Mouse (Mus musculus) adrenal gland, postnatal 10 days (tissue): ENCODE measurements around the gene Apold1. TPM values are rescaled to one million over a fixed set of nuclear protein-coding genes. Genes with fewer than 3 reads are reported as not detected.

Experiments used
- DNase-seq: peaks from one replicate; pipeline ENCODE4 v3.0.0; 2021; ENCODE audit warnings: mixed read lengths
- long read RNA-seq, 2 experiments: library from polyadenylated mRNA; stranded (forward); transcript quantifications; one replicate each; pipeline ENCODE4 v2.0.0; 2021
- total RNA-seq, 2 experiments: library from RNA; stranded (reverse); gene quantifications; 2 replicates each; pipeline ENCODE4 v1.2.3; 2021

Gene Apold1
- 10 to 100 TPM in 1 of 2 experiments, 1 to 10 TPM in 1; 6.7 to 38.4 TPM for total RNA-seq
- long read RNA-seq, experiment 1, transcript Apold1-201 (2 exons, 3,567 nt), result major isoform, 7 of 27 reads
- long read RNA-seq, experiment 1, partial matches to known transcripts, result 20 of 27 reads
- long read RNA-seq, experiment 1, other reads (novel, unspliced or antisense), result 0 of 27 reads
- long read RNA-seq, experiment 2, transcript Apold1-201 (2 exons, 3,567 nt), result major isoform, 9 of 11 reads
- long read RNA-seq, experiment 2, partial matches to known transcripts, result 2 of 11 reads
- long read RNA-seq, experiment 2, other reads (novel, unspliced or antisense), result 0 of 11 reads

- DNase-seq, result peak; percentile 44
Measured at GRCm38 (mm10) chr6:134981231-134982062, at the start of gene Apold1. Gene Apold1 (plus strand): TSS chr6:134981718.

- no peak for DNase-seq
Measured at GRCm38 (mm10) chr6:134932486-134933206, 48.9 kb upstream of the Apold1 start.

- DNase-seq, result no peak
Measured at GRCm38 (mm10) chr6:134933207-134933558, 48.3 kb upstream of the Apold1 start.

GRCm38 (mm10) chr6:134934305-134934704 lies 47.2 kb upstream of the Apold1 start:
- no peak for DNase-seq

GRCm38 (mm10) chr6:134939781-134940180 lies 41.7 kb upstream of the Apold1 start:
- DNase-seq, result no peak

GRCm38 (mm10) chr6:134943759-134944407 lies 37.6 kb upstream of the Apold1 start:
- no peak for DNase-seq

GRCm38 (mm10) chr6:134946054-134946453 lies 35.5 kb upstream of the Apold1 start:
- DNase-seq, result no peak

GRCm38 (mm10) chr6:134946858-134947257 lies 34.7 kb upstream of the Apold1 start:
- no peak for DNase-seq

GRCm38 (mm10) chr6:134947311-134948087 lies 34.0 kb upstream of the Apold1 start:
- peak; percentile 72 for DNase-seq

- no peak for DNase-seq
Measured at GRCm38 (mm10) chr6:134948522-134949061, 32.9 kb upstream of the Apold1 start.

- no peak for DNase-seq
Measured at GRCm38 (mm10) chr6:134949241-134949640, 32.3 kb upstream of the Apold1 start.

- no peak for DNase-seq
Measured at GRCm38 (mm10) chr6:134951364-134951763, 30.2 kb upstream of the Apold1 start.

- DNase-seq, result peak; percentile 52
Measured at GRCm38 (mm10) chr6:134953976-134954375, 27.5 kb upstream of the Apold1 start.

GRCm38 (mm10) chr6:134956388-134956787 lies 25.1 kb upstream of the Apold1 start:
- DNase-seq, result no peak

GRCm38 (mm10) chr6:134961286-134961685 lies 20.2 kb upstream of the Apold1 start:
- DNase-seq, result no peak

GRCm38 (mm10) chr6:134961858-134962517 lies 19.5 kb upstream of the Apold1 start:
- DNase-seq, result no peak

GRCm38 (mm10) chr6:134962518-134962893 lies 19.0 kb upstream of the Apold1 start:
- DNase-seq, result no peak

GRCm38 (mm10) chr6:134963910-134964309 lies 17.6 kb upstream of the Apold1 start:
- DNase-seq, result no peak

- no peak for DNase-seq
Measured at GRCm38 (mm10) chr6:134966681-134967080, 14.8 kb upstream of the Apold1 start.

GRCm38 (mm10) chr6:134968326-134968725 lies 13.2 kb upstream of the Apold1 start:
- DNase-seq, result no peak

- DNase-seq, result no peak
Measured at GRCm38 (mm10) chr6:134969498-134969897, 12.0 kb upstream of the Apold1 start.
